Mouse (Mus musculus): Measurements from ENCODE around the gene Pfn1.

GRCm38 (mm10) chr11:70606717-70607116 lies 47.7 kb downstream of the Pfn1 start:
- TF ChIP-seq CTCF (IDR thresholded peaks at IDR 0.05; ENCODE audit: low read depth) (no peak), EP300 (IDR thresholded peaks at IDR 0.05; ENCODE audit: low read depth) (no peak)

All from heart, postnatal 0 days (tissue).